Mouse (Mus musculus): ENCODE measurements around the gene Lrrc52. TPM values are rescaled to one million over a fixed set of nuclear protein-coding genes. Genes with fewer than 3 reads are reported as not detected.

The Lrrc52 gene
- under 1 TPM in 1 of 2 experiments, not detected in 1; 0.66 TPM for total RNA-seq (2021)
- polyA plus RNA-seq (2012; rRNA removed), result not detected in 2 replicates
- long read RNA-seq, result 0 reads

- DNase-seq, result peak; percentile 75
Observed at GRCm38 (mm10) chr1:167466765-167467426, at the start of gene Lrrc52. Lrrc52 (minus strand) TSS chr1:167466780.

GRCm38 (mm10) chr1:167511621-167512020 is 45.0 kb upstream of the Lrrc52 start:
- no peak for DNase-seq

GRCm38 (mm10) chr1:167506048-167506447 is 39.5 kb upstream of the Lrrc52 start:
- no peak for DNase-seq

DNA sequence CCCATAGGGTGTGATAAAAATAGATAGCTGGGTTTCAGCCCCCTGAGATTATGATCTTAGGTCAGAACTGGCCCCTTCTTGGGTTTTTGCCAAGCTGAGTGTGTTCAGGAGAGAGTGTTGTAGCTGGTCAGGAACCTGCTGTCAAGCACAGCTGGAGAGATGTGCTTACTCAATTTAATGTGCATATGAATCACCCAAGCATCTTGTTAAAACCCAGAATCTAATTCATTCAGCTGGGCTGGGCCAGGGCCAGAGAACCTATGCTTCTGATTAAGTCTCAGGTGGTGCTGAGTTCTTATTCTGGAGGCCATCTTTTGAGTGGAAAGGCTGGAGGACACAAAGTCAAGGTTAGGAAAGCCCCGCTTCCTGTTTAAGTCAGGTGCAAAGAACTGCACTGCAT is 38.8 kb upstream of the Lrrc52 start:
- DNase-seq, result no peak

DNA sequence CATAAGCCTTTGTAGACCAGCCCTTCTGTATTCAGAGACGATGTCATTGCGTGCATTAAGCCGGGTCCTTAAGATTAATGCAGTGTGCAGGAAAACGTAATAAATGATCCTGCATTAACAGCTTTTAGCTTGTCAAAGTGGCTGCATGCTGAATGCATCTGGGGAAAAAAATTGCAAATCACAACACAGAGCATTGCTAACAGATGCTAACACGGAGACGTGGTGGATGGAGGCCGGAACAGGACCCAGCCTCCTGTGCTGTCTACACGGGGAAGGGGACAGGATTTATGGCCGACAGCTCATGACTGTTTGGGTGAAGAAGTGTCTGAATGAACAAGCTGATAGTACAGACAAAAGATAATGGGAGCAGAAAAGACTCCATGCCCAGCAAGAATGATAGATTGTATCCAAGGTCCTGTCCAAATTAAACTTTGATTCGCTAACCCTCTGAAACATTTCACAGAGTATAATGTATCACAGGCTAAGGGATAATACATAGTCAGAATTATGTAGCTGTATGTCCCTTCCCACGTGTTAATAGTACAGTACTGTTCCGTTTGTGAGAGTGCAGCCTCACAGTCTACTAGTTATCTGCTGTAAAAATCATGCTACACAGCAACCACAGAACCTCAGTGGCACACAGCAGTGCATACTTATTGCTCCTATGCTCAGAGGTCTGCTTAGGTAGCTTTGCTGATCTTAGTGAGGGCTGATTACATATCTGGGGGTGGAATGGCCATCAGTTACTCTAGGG is 32.7 kb upstream of the Lrrc52 start:
- no peak for DNase-seq

- DNase-seq, result no peak
Observed at GRCm38 (mm10) chr1:167497991-167498390, 31.4 kb upstream of the Lrrc52 start.

GRCm38 (mm10) chr1:167497560-167497959 is 31.0 kb upstream of the Lrrc52 start:
- DNase-seq, result no peak

DNA sequence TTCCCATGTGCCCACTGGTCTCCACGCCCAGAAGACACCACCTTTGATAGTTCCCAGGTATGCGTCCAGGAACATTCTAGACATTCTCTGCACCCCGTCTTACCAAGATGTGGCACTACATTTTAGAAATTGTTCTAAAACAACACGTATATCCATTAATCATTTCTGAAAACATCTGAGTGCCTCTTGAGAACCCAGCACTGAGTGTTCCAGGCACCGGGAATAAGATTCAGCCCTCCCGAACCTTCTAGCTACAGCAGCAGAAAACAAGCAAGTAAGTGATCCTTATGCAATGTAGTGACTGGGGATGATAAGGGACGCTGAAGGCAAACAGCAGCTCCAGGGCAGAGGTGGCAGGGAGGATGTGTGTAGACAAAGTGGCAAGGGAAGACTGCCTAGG is 24.9 kb upstream of the Lrrc52 start:
- DNase-seq, result no peak

GRCm38 (mm10) chr1:167487933-167488332 is 21.4 kb upstream of the Lrrc52 start:
- no peak for DNase-seq

- no peak for DNase-seq
Observed at GRCm38 (mm10) chr1:167486959-167487680, 20.5 kb upstream of the Lrrc52 start.

- no peak for DNase-seq
Observed at GRCm38 (mm10) chr1:167482863-167483262, 16.3 kb upstream of the Lrrc52 start.

DNA sequence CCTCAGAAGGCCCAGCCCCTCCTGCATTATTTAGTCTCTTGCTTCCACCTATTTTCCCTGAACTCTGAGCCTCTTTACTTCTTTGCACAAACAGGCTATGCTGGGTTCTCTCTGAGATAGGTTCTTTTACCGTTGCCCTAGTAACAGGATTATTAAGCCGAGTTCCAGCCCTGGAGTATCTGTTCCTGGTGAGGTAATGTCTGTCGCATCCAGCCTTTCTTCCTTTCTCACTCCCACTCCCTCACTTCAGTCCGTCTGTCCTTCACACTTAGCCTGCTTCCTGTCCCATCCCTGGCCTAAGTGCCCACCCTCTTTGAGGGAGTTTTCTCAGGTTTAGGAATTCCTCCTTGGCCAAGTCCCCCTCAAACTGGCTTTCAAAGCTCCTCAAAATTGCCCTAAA is 7.0 kb upstream of the Lrrc52 start:
- DNase-seq, result no peak

DNA sequence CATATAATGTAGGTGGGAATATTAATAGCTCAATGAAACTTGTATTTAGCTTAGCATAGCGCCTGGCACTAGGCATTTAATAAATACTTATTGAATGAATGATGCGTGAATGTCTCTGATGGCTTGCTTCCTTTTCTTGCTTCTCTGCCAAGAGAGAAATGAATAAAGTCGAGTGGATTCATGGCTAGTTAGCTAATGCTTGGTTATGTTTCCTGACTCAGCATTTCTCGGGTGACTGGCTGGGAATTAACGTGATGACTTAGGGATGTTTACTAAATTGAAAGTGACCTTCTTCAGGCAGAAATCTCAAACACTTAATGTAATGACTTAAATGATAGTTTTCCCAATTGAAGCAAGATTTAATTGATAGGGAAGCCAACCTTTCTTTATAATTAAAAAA is 1.3 kb upstream of the Lrrc52 start:
- no peak for DNase-seq

- DNase-seq, result no peak
Observed at GRCm38 (mm10) chr1:167457311-167457710, 9.3 kb downstream of the Lrrc52 start.

- no peak for DNase-seq
Observed at GRCm38 (mm10) chr1:167453048-167453447, 13.5 kb downstream of the Lrrc52 start.

GRCm38 (mm10) chr1:167452456-167452855 is 14.1 kb downstream of the Lrrc52 start:
- no peak for DNase-seq

DNA sequence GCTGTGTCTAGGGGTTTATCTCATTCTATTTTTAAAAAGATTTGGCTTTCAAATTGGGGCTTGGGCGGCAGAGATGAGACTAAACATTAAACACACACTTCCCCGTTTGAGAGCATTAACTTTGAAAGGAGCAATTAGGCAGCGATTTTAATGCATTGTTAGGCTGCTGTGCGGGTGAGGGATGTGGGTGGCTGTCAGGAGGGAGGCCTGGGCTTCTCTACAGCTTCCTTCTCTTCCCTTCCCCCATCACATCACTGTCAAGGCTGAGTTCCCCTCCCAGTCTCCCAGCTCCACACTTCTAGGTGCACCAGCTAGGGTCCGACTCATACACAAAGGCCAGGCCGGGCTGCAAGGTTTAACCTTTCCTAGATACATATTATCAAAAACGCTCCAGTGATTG is 18.0 kb downstream of the Lrrc52 start:
- no peak for DNase-seq

DNA sequence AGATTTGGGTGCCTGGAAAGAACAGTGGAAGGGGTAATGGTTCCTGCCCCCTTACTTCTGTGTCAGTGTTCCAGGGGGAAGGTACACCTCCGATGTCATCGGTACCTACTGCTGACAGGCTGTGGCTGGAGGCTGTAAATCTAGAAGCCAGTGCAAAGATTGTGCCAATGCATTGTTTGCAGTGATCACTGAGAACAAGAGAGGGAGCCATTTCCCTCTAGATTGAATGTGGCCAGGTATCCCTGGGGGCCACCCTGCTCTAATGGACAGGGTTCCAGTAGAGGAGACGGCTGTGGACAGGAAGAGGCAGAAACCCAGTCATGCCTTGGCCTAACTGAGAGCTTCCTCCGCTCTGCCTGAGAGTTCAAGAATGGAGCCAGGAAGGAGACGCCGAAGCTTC is 18.5 kb downstream of the Lrrc52 start:
- no peak for DNase-seq

DNA sequence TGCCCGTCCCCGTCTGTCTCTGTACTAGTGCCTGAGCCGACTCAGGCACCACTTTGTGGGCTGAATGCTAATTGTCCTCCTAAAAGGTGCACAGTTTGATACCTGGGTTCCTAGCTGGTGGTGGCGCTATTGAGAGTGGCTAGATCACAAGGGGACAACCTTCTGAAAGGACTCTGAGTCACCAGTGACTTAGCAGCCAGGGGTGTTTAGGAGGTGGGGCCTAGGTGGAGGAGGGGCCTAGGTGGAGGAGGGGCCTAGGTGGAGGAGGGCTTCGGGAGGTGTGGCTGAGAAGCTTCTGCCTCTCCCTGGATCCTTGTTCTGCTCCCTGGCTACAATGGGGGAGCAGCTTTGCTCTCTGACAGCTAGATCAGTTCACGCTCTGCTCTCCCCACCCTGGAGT is 20.1 kb downstream of the Lrrc52 start:
- DNase-seq, result no peak

DNA sequence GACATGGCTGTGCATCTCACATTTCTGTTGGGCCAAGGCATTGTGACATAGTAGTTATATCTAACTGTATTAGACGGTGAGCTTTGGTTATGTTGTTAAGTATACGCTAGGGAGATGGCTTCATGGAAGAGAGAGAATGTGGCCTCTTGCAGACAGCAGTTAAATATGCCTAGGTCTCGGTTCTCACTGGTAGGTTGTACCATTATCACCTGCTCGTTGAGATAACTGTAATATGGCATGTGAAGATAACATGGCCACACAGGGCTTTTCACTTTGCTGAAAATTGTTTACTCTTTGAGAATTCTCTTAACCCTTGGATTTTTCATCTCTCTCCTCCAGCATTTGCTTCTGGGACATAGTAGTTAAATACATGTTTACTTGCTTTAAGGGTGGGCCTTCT is 21.4 kb downstream of the Lrrc52 start:
- no peak for DNase-seq

DNA sequence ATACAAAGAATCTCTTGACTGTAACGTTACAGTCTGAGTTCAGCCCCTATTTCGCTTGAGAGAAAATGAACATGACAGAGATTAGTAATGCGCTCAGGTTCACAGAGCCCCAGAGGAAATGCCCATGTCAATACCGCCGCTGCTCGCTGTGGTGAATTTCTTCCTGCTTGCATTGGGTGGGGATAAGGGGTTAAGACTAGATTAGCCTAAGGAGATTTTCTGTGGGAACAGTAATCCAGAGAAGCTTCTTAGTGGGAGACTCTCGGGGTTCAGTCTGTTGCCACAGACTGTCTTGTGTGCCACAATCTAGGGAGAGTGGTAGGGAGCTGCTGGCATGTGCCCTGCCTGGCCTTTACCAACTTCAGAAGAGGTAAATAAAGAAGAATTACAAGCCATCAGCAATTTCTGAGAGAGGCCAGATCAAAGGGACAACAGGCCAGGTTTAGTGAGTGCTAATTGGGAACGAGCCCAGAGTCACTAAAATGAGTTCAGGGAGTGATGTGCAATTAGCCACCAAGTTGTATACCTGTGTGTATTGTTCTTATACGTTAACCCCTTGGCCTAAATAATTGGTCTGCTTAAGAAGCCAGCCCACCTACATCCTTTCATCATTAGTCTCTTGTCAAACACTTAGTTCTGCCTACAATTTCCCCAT is 28.2 kb downstream of the Lrrc52 start:
- DNase-seq, result no peak

GRCm38 (mm10) chr1:167437091-167437490 is 29.5 kb downstream of the Lrrc52 start:
- no peak for DNase-seq
